Mouse (Mus musculus) spleen, adult 2 months (tissue): Measurements from ENCODE around the gene Plch1.

Experiments
- CTCF ChIP-seq: fragments of 200-500 bp; IDR thresholded peaks from 2 replicates; pipeline ENCODE4 v1.5.1; 2011; ENCODE audit warnings: mild to moderate bottlenecking, inconsistent platforms; ENCODE audit not compliant: insufficient read depth, insufficient read length, insufficient replicate concordance; ENCODE audit errors: extremely low read depth
- POLR2A ChIP-seq: fragments of 200-500 bp; IDR thresholded peaks from 2 replicates; pipeline ENCODE4 v1.6.1; 2011; ENCODE audit warnings: low read depth, low read length, inconsistent platforms

DNA sequence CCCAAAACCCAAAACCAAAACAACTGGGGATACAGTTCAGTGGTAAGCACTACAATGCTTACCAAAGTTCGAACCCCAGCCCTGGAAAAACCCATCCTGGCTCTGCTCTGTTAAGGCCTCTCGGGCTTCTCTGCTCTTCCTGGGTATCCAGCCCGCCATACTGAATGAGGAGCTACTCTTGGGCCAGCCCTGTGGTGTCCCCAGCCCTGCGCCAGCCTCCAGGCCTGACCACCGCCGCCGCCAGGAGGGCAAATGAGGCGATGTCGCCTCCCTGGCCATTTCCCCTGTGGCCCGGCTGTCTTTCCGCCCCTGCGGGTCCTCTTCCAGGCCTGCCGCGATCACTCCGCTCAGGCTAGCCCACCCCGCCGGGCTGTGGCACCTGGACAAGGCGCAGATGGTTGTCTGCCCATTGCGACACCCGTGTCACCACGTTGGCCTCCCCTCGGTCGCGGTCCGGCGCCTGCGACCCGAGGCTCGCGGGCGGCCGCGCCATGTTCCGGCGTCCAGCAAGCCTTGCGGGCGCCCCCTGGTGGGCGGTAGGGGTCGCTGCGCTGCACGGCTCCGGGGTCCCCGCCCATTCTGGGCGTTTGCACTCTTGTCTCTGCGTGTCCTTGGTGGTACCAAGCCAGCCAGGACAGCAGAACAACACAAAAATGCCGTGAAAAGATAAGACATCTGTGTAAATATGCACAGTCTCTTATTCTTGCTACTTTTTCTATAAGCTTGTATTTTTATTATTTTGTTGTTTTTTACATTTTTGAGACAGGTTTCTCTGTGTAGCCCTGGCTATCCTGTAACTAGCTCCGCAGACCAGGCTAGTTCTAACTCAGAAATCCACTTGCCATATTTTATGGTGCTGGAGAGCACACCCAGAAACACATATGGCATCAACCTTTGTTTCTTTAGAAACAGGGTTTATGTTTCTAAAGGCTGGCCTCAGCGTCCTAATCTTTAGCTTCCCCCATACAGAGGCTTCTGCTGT lies 29.9 kb upstream of the Plch1 start, which contains the start of gene E130311K13Rik:
- TF ChIP-seq CTCF (peak; percentile 91), POLR2A (peak; percentile 29)
